Mouse (Mus musculus) thymus, postnatal 25 days (tissue): ENCODE results near the gene P4ha3.
"Not testable (repeated sequence)": the region's sequence is repeated elsewhere in the genome, so short reads cannot be mapped to it uniquely, and the experiment has no call there.

Experiments
- DNase-seq: peaks from one replicate; pipeline ENCODE4 v3.0.0; 2022

Gene P4ha3

DNA sequence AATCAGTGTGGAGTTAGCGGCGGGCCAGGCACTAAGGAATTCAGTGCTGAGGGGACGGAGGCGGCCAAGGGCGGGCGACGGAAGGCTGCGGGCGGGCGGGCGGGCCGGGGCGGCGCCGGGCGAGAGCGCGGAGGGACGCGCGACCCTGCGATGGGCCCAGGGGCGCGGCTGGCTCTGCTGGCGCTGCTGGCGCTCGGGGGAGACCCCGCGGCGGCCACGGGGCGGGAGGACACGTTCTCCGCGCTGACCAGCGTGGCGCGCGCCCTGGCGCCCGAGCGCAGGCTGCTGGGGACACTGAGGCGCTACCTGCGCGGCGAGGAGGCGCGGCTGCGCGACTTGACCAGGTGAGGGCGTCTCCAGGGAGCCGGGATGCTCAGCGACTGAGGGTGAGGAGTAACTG is at the start of gene P4ha3:
TSS of gene P4ha3 (plus strand) at position 138 of the 400 bp plus-strand sequence.
- peak; percentile 8 for DNase-seq

DNA sequence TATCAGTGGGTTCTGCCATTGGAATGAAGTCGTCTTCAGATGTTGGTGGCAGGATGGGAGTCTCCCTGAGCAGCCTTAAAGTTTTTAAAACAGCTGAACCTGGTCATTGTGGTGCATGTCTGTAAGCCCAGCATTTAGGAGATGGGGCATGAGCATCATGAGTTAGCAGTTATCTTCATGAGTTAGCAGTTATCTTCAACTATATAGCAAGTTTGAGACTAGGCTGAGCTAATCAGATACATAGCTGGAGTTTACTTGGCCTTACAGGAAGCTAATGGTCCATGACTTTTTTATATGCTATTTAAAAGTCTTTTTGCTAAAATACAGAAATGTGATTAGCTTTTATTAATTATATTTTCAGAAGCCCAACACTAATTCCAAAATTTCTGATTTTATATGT is 47.0 kb upstream of the P4ha3 start:
- DNase-seq: no peak

DNA sequence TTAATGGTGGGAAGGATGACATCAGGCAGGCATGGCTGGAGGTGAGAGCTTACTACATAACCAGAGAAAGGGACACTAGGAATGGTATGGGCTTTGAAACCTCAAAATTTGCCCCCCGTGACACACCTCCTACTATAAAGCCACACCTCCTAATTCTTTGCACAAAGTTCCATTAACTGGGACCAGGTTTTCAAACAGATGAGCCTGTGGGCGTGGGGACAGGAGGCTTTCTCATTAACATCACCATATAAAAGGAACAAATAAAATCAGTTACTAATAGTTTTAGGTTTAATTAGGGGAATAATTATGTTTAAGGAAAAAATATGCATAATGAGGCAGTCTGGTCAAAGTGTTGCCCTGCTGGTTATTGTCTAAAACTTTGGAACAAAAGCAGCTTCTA is 44.7 kb upstream of the P4ha3 start:
- DNase-seq: no peak

DNA sequence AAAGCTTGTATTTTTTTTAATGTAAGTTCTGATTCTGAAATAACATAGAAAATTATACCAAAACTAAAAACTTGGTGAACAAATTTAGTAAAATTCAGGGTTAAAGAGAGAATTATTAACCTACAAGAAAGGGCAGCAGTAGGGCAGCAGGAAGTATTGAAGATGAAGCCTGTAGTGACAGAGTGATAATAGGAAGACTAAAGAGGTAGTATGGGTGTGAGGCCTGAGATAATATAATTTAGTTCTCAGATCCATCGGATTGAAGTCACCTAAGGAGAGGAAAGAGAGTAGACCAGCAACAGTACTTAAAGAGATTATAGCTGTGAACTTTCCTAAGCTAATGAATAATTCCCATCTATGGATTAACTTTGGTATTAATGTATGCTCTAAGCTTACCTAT is 42.3 kb upstream of the P4ha3 start:
- no peak for DNase-seq

DNA sequence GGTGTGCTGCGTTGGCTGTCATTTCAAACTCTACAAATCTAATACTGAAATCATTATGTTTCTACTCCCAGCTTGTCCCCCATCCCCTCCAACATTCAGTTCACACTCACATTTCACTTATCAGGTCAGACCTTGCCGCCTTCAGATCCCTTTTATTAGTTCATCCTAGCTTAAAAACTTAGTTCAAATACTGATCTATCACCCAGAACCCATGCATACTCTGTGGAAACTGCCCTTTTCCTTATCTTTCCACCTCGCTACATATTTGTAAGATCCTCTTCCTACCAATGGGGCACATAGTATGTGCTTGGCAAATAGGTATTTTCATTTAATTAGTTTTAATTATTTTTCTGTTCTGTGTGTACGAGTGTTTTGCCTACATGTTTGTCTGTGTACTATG is 41.1 kb upstream of the P4ha3 start:
- DNase-seq: no peak

- DNase-seq: no peak
Observed at GRCm38 (mm10) chr7:100245176-100245575, 40.1 kb upstream of the P4ha3 start.

- DNase-seq: no peak
Observed at GRCm38 (mm10) chr7:100250667-100251066, 34.7 kb upstream of the P4ha3 start.

DNA sequence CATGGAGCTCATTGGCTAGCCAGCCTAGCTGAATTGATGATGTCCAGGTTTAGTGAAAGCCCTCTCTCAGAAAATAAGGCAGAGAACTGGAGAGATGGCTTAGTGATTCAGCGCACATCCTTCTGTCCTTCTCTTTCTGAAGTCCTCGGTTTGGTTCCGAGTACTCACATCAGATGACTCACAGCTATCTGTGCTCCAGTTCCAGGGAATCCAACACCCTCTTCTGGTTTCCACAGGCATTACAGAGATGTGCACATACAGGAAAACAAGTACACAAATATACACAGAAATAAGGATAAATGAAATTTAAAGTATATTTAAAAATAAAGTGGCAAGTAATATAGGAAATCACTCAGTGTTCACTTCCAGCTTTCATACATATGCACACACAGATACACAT is 23.0 kb upstream of the P4ha3 start:
- DNase-seq: no peak

GRCm38 (mm10) chr7:100264934-100265333 is 20.4 kb upstream of the P4ha3 start:
- DNase-seq: not testable (repeated sequence)

GRCm38 (mm10) chr7:100272369-100272768 is 13.0 kb upstream of the P4ha3 start:
- DNase-seq: no peak

DNA sequence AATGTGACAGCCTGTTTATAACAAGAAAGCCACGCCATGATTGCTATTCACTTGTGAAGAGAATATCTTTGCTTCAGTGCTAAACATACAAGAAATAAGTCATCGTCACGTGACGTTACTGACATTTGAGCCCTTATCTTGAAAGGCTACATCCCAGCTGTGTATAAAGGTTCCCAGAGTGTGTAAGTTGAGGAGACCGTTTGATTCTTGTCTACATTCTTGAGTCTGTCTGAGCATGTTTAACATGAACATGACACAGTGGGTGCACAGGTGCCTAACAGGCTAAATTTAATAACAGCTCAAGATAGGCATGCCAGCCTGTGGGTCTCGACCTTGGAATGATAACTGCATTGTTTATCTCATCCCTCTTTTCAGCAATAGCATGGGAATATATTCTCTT is 10.8 kb upstream of the P4ha3 start:
- no peak for DNase-seq

DNA sequence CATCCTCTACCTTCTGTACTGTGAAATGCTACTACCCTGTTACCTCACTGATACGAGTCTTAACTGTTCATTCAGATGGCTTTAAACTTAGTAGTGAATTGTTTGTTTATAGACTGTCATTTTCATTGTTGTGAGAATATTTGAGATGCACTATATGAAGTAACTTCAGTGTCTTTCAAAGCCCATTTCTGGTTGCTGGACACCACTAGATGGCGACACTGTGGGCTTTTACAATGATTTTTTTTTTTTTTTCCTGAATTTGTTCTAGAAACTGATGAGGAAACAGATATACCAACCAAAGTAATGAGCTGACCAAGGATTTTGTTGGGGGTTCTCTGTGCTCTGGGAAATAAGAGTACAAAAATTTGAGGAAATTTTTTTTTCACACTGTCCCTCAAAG is 8.9 kb upstream of the P4ha3 start:
- no peak for DNase-seq

DNA sequence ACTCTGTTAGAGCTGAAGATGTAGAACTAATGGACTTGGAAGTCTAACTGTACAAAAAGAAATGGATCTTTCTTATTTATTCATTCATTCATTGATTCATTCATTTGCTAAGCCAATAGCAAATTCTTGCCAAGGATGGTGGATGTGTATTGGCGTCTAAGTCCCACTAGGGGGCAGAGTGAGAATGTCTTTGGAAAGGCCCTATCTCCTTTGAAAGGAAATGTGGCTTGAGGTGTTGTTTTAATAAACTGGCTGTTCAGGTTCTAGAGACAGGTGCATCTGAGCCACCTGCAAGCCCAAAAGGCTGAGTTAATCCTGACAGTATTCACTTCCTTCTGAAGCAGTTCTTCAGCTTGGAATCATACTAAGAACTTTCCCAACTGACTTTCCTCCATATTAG is 5.5 kb upstream of the P4ha3 start:
- DNase-seq: peak; percentile 27

DNA sequence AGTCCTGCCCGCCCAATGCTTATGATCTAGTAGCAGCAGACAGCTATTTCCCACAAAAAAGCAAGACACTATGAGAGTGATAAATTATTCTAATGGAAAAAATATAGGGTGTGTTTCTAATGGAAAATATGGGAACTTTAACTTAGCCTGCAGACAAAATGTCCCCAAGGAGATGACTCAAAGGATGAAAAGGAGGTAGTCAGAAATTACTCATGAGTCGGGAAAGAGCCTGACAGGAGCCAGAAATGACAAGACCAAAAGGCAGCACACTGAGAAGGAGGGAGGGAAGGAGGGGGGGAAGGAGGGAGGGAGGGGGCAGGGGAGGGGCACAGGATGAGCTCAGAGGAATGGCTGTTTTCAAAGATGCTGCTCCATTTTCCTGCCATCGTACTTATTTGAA is 3.7 kb upstream of the P4ha3 start:
- no peak for DNase-seq

DNA sequence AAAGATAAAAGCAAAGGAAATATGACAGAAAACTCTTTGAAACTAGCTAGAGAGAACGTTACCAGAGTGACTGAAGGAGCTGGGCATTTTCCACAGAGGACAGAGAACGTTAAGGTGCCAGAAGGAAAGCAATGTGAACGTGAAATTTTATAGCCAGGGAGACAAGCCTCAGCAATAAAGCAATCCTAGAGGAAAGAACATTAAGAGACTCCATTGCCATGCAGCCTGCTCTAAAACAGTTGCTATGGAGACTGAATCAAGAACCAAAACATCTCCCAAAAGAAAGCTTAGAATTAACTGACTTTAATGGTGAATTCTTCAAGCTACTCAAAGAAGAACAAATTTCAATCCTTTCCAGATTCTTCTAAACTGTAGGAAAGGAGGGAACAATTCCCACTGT is 2.0 kb upstream of the P4ha3 start:
- DNase-seq: no peak

DNA sequence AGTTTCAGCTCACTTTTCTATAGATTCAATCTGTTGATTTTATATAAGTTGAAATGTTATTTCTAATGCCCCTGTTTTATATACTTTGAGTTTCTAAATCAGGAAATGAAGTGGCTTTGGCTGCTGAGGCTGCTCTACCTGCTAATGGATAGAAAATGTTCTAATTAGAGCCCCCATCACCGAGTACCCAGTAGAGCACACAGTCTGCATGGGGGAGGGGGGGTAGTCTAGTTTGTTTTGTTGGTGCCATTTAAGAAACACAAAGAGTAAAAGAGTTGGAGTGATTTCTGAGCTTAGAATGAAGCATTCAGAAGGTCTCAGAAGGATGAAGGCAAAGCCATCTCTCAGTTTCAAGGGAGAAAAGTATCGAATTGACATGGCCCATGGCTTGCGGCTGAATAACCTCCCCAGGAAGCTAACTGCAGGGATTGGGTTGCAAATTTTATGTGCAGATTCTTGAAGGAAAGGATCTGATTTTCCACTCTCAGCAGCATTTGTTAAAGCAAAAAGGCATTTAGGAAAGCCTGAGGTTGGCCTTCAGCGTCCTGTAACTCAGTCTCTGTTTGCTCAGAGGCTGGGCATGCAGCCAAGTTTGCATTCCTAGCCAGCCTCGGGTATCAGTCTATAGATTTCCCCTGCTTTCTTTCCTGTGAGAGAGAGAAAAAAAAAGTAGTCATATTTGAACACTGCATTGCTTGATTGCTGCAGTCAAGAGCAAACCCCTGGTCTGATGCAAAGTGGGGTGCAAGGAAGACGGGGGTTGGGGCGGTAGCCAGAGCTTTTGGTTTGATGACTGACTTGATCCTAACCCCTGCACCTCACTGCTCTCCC is 2.6 kb downstream of the P4ha3 start:
- DNase-seq: no peak

DNA sequence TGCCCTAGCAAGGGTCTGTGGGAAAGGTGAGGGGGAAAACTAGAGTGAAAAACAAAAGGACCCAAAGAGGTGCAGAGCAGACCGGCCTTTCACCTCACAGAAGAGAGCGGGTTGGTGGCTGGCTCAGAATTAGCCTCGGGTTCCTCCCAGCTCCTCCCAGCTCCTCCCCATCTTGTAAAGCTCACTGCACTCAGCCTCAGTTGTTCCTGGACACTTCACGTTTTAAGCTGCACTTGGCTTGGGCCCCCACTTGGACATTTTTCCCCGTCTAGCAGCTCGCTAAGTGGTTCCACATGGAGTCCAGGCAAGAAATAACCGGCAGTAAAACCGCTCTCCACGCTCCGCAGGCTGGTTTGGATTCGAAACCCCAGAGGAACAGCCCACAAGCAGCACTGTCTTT is 3.3 kb downstream of the P4ha3 start:
- no peak for DNase-seq

DNA sequence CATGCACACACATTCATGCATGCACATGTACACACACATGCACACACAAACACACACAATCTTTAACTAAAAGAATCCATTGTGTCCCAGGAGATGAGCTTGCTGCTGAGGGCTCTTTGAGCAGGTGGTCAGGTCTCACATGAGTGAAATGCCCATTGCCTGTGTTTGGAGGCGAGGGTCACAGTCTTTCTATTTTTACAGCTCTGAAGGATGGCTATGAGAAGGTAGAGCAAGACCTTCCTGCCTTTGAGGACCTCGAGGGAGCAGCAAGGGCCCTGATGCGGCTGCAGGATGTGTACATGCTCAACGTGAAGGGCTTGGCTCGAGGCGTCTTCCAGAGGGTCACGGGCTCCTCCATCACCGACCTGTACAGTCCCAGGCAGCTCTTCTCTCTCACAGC is 8.2 kb downstream of the P4ha3 start:
- no peak for DNase-seq

DNA sequence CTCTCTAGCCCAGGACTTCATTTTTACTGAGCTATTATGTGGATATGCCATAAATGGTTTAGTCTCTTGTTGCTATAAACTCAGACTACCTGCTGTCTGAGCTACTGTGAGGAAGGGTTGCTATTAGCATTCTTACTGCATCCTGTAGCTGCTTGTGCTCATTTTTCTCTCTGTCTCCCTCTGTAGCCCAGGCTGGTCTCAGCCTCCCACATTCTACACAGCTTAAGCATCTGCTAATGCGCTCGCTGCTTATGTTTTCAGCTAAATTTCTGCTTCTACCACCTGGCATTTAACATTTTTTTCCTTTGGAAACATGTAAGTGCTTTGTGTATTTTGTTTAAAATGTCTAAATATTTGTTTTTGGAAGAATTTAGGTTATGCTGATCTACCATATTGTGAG is 10.4 kb downstream of the P4ha3 start:
- DNase-seq: no peak

- no peak for DNase-seq
Observed at GRCm38 (mm10) chr7:100296699-100297098, 11.4 kb downstream of the P4ha3 start.

- no peak for DNase-seq
Observed at GRCm38 (mm10) chr7:100298861-100299510, 13.7 kb downstream of the P4ha3 start.

GRCm38 (mm10) chr7:100301390-100301789 is 16.1 kb downstream of the P4ha3 start:
- no peak for DNase-seq

GRCm38 (mm10) chr7:100302316-100302715 is 17.0 kb downstream of the P4ha3 start:
- no peak for DNase-seq

- DNase-seq: no peak
Observed at GRCm38 (mm10) chr7:100305894-100306293, 20.6 kb downstream of the P4ha3 start.
